Mouse (Mus musculus) liver, embryonic 18 days (tissue): Measurements from ENCODE around the gene Snph. TPM values are rescaled to one million over a fixed set of nuclear protein-coding genes. Genes with fewer than 3 reads are reported as not detected.

Source experiments
- polyA plus RNA-seq: library from polyadenylated mRNA; depleted of rRNA; stranded (reverse); fragments of >200 nt; gene quantifications from 2 replicates; pipeline ENCODE4 v1.2.3, GENCODE M21; 2012; rRNA removed

Gene Snph
- polyA plus RNA-seq = 0.02 TPM in 2 replicates

GRCm38 (mm10) chr2:151632159-151632814, at the start of gene Snph:
Gene Snph (minus strand): TSS chr2:151632593.

DNA sequence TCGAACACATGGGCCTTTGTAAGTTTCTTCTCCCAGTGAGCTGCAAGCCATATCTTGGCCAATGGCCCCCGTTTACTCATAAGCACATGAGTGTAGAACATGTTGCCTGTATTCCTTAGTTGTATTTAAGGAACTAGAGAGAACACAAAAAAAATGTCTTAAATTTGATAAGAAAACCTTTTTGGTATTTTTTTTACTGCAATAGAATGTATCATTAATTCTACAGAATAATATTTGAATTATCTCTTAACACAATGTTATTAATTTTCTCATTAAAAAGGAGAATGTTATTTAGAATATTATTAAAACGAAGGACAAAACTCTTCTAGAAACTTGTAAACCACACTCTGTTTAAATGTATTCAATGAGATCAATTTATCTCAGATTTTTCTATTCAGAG, 36.0 kb upstream of the Snph start, which contains the start of gene Rad21l:
TSS of gene Rad21l (minus strand) at position 101 of the 400 bp plus-strand sequence.

DNA sequence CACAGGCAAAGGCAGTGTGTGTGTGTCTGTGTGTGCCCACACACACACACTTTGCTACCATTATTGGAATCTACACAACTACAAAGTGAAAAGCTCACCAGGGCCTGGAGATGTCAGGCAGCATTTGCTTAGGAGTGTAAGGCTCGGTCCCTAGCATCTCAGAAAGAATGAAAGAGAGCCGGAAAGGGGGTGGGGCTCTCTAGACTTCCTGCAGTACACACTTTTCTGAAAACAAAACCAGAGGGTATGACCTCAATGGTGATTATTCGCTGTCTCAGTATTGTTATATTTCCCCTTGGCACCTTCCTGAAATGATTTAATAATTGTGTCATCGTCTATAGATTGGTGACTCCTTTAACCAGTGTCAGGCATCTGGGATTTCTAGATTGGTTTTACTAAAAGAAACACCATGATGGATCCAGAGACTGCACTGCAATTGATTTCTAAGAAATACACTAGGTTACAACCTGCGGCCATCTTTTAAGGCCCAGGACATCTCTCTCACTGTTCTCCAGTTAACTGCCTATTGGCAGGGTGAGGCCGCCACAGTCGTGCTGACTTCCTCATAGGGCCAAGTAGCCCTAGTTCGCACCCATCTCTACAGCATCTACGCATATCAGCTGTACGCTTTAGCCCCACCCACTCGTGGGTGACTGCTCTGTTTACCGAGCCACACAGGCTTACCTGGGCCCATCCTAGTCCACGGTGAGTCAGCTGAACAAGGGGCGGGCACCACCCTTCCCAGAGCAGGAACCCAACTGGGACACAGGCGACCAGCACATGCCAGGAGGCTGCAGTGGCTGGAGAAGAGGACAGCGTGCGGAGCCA, 60.3 kb downstream of the Snph start, which contains the start of gene Sdcbp2:
TSS of gene Sdcbp2 (plus strand) at position 750 of the 828 bp plus-strand sequence.

DNA sequence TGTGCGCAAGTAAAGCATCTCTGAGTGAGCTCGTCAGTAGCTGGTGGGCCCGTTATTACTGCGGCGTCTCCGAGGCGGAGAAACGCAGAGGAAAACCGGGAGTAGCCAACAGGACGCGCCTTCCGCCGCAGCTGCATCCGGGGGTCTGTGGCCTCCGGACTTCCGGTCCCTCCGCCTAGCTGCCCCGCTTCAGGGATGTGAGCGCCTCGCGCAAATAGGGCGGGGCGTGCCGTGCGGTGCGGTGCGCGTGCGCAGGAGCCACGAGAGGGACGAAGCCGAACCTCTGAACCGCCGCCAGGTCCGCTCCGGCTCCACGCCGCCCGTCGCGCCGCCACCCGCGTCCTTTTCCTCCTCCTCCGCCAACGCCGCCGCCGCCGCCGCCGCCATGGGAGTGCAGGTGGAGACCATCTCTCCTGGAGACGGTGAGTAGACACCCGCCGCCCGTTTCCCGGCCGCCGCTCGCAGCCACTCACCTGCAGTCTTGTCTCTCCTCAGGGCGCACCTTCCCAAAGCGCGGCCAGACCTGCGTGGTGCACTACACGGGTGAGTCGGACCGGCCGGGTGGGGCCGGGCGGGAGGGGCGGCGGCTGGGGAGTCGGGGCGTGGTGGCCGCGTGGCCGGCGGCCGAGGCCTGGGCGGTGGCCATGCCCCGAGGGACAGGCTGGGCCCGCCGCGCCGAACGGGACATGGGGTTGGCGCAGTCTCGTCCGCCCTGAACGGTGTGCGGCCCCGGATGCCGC, 89.9 kb downstream of the Snph start, which contains the start of gene Fkbp1a:
TSS of gene Fkbp1a (plus strand) at position 161 of the 740 bp plus-strand sequence.

Other genes with a start within 250 kb of the Snph start
- not detected in 2 replicates for gene 4921509C19Rik, start 156.4 kb downstream of the Snph start, polyA plus RNA-seq
- gene Nsfl1c, start 138.4 kb downstream of the Snph start, polyA plus RNA-seq = 42.6 and 46.0 TPM in 2 replicates
- gene Fkbp1a, start 90.1 kb downstream of the Snph start, polyA plus RNA-seq = 37.5 and 38.3 TPM in 2 replicates
- 0.22 and 0.30 TPM in 2 replicates for gene Sdcbp2, start 60.0 kb downstream of the Snph start, polyA plus RNA-seq
- gene Rad21l, start 35.9 kb upstream of the Snph start, polyA plus RNA-seq = not detected in 2 replicates
- gene Tmem74b, start 69.4 kb upstream of the Snph start, polyA plus RNA-seq = 0.02 TPM in 2 replicates
- gene Psmf1, start 111.6 kb upstream of the Snph start, polyA plus RNA-seq = 21.9 and 24.1 TPM in 2 replicates
- 0.07 and 0.08 TPM in 2 replicates for gene Rspo4, start 210.3 kb upstream of the Snph start, polyA plus RNA-seq